Mouse (Mus musculus) heart, embryonic 12.5 days (tissue): ENCODE measurements around the gene Clmn. TPM values are rescaled to one million over a fixed set of nuclear protein-coding genes. Genes with fewer than 3 reads are reported as not detected.

Experiments used
- ATAC-seq: fragments of 200-750 bp; cut with Nextera tagmentation; 2 replicates; pipeline ENCODE4 v1.8.0; 2017; ENCODE audit warnings: moderate TSS enrichment, moderate library complexity; ENCODE audit not compliant: insufficient number of reproducible peaks, low FRiP score
- H3K27ac ChIP-seq: fragments of 300-500 bp; sonication (generic); 2 replicates; pipeline ENCODE4 v1.5.1; 2016; ENCODE audit warnings: mild to moderate bottlenecking, moderate library complexity; ENCODE audit not compliant: poor library complexity, severe bottlenecking
- H3K27me3 ChIP-seq: fragments of 300-500 bp; sonication (generic); replicated peaks from 2 replicates; pipeline ENCODE4 v1.6.1; 2016; ENCODE audit warnings: mild to moderate bottlenecking, moderate library complexity
- H3K36me3 ChIP-seq: fragments of 300-500 bp; sonication (generic); 2 replicates; pipeline ENCODE4 v1.6.1; 2016; ENCODE audit warnings: mild to moderate bottlenecking, moderate library complexity
- H3K4me1 ChIP-seq: fragments of 300-500 bp; sonication (generic); replicated peaks from 2 replicates; pipeline ENCODE4 v1.6.1; 2016; ENCODE audit warnings: mild to moderate bottlenecking
- H3K4me2 ChIP-seq: fragments of 300-500 bp; sonication (generic); 2 replicates; pipeline ENCODE4 v1.6.1; 2016; ENCODE audit warnings: mild to moderate bottlenecking, moderate library complexity
- H3K4me3 ChIP-seq: fragments of 300-500 bp; sonication (generic); 2 replicates; pipeline ENCODE4 v1.5.1; 2016; ENCODE audit warnings: mild to moderate bottlenecking
- H3K9ac ChIP-seq: fragments of 300-500 bp; sonication (generic); 2 replicates; pipeline ENCODE4 v1.6.1; 2016; ENCODE audit warnings: mild to moderate bottlenecking, moderate library complexity
- H3K9me3 ChIP-seq: fragments of 300-500 bp; sonication (generic); replicated peaks from 2 replicates; pipeline ENCODE4 v1.6.1; 2016; ENCODE audit warnings: mild to moderate bottlenecking, moderate library complexity
- WGBS: fragments of 180-500 bp; shearing (Covaris S2); methylation state at CpG from one replicate; pipeline ENCODE4 v1.1.7; 2016; 5-methylcytosine and 5-hydroxymethylcytosine counted together
- polyA plus RNA-seq: library from polyadenylated mRNA; unstranded; fragments of >200 nt; fragmentation: Nextera tagmentation; extraction: Ambion mirVana; gene quantifications from 2 replicates; pipeline ENCODE4 v1.2.1, GENCODE M21; 2016

Clmn gene
- polyA plus RNA-seq, 1 experiment from 2014 or later: 0.56 TPM

DNA sequence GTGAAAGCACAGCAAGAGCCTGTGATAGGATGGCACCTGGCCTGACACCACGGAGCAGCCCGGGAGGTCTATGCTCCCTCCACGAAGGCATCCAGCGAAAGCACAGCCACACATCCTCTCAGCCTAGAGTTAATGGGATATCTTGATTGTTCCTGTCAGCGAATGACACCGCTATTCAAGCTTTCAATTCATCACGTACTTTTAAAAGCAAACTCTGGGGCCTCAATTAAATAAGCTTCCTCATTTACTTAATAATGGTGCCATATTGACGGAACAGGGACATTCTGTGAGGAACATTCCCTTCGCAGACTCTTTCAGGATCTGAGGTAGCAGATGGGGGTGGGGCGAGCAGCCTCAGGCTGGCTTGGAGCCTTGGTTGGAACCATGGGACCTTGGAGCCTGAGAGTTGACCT is 14.7 kb upstream of the Clmn start:
- peaks cover 7% of the 10 kb centered on the region; the same call in 1 of the 2 replicates for H3K27me3 ChIP-seq
- 63% methylated on average over 10 of the region's 10 CpGs for WGBS
- peaks cover 10% of the 10 kb centered on the region; the same call in 1 of the 2 replicates for H3K9me3 ChIP-seq
- no peak for ATAC-seq
- no peak overlapping the region for H3K9ac ChIP-seq
- H3K4me3 ChIP-seq: no peak overlapping the region
- no peaks in the 10 kb centered on the region for H3K4me1 ChIP-seq
- no peak overlapping the region for H3K27ac ChIP-seq
- H3K36me3 ChIP-seq: no peaks in the 10 kb centered on the region
- no peak overlapping the region for H3K4me2 ChIP-seq

DNA sequence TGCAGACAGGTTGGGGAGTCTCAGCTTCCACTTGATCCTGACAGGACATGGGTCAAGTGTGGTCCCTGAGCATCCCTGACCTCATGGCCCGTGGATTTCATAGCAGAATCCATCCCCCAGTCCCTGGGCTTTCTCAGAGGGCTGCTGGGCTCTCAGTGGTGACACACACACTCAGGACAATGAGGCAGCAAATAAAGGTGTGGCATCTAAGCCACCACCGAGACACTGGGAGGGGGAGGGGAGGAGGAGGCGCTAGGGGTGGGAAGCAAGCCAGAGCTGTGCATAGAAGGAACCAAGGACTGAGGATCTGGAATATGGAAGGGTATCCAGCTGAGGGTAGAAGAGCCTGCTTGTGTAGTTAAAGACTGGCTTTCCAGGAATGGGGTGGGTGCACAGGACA is 11.2 kb upstream of the Clmn start:
- no peak for ATAC-seq
- Histone ChIP-seq H3K9ac (no peak overlapping the region), H3K36me3 (no peaks in the 10 kb centered on the region), H3K27me3 (peaks cover 7% of the 10 kb centered on the region; the same call in 1 of the 2 replicates), H3K27ac (no peak overlapping the region), H3K4me2 (no peak overlapping the region), H3K9me3 (peaks cover 9% of the 10 kb centered on the region; the same call in 1 of the 2 replicates), H3K4me3 (no peak overlapping the region), H3K4me1 (no peaks in the 10 kb centered on the region)
- 42% methylated on average over 3 of the region's 3 CpGs for WGBS

DNA sequence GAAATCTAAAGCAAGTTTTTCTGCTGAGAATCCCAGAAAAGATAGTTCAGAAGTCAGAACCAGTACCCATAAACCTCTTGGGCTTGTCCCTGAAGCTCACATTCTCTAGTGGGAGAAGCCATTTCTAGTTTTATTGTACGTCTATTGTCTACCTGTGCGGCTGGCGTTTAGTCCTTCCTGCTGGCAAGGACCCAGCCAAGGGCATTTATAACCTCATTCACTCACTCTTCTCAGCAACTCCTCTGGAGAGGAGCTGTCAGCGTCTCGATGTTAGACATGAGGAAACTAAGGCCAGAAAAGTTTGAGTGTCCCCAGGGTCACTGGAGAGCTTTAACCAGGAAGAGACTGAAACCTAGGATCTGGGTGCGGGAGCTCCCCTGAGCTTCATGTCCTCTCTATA is 7.1 kb upstream of the Clmn start:
- Histone ChIP-seq H3K4me2 (no peak overlapping the region), H3K4me3 (no peak overlapping the region), H3K27ac (no peak overlapping the region), H3K4me1 (no peaks in the 10 kb centered on the region), H3K9me3 (0 out of 2 replicates have a peak, but pooled peaks cover 5% of the 10 kb centered on the region), H3K9ac (no peak overlapping the region), H3K36me3 (no peaks in the 10 kb centered on the region), H3K27me3 (peaks cover 7% of the 10 kb centered on the region; the same call in 1 of the 2 replicates)
- ATAC-seq: no peak
- 80% methylated on average over 6 of the region's 6 CpGs for WGBS

DNA sequence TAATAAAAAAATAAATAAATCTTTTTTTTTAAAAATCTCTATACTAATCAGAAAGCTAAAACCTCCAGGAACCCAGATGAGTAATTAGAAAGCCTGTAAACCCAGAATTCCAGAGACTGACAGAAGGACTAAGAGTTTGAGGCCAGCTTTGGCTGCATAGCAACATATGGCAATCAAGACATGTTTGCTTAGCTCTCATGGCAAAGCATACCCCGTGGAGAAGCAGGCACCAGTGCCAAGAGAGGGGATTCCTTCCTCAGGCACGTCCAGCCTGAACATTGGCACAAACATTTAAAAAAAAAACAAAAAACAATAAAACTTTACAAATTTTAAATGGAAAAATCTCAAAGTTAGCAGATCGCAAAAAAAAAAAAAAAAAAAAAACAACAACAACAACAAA is 4.9 kb upstream of the Clmn start:
- Histone ChIP-seq H3K27ac (no peak overlapping the region), H3K4me3 (no peak overlapping the region), H3K27me3 (no peaks in the 10 kb centered on the region), H3K4me1 (peaks cover 4% of the 10 kb centered on the region; the same call in 1 of the 2 replicates), H3K36me3 (no peaks in the 10 kb centered on the region), H3K9me3 (0 out of 2 replicates have a peak, but pooled peaks cover 5% of the 10 kb centered on the region), H3K9ac (no peak overlapping the region), H3K4me2 (no peak overlapping the region)
- 81% methylated on average over 3 of the region's 3 CpGs for WGBS
- ATAC-seq: no peak

DNA sequence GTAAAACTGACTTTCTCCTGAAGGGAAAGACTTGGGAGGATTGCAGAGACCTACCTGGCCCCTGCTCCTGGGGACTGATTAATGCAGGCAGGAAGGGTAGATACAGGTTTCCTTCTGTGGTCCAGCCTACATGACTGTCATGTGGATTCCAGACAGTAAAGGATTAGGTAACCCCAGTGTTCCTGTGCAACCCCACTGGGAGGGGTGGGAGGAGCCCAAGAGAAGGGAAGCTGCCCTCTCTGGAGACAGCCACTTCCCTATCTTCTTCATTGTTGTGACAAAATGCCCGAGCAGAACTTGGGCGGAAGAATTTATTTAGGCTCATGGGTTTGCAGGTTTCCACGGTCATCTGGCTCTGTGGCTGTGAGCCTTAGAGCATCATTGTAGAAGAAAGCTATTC is 3.6 kb upstream of the Clmn start:
- Histone ChIP-seq H3K4me1 (peaks cover 4% of the 10 kb centered on the region; the same call in 1 of the 2 replicates), H3K27ac (no peak overlapping the region)
- 64% methylated on average over 3 of the region's 3 CpGs for WGBS

DNA sequence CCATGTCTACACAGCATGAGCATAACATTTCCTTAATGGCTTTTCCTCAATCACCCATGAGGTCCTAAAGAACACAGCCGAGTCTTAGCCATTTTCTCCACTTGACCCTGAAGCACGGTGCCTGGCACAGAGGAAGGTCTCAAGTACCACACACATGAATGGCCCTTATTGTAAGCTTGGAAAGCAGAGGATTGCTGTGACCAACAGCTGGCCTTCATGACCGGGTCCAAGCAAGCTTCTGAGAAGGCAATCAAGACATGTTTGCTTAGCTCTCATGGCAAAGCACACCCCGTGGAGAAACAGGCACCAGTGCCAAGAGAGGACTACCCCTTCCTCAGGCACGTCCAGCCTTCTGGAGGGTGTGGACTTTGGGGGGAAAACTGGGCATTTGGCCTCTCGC is 3.0 kb upstream of the Clmn start:
- Histone ChIP-seq H3K36me3 (no peaks in the 10 kb centered on the region), H3K9ac (no peak overlapping the region), H3K4me3 (no peak overlapping the region), H3K4me1 (peaks cover 4% of the 10 kb centered on the region; the same call in 1 of the 2 replicates), H3K27me3 (no peaks in the 10 kb centered on the region; the same call in 1 of the 2 replicates), H3K4me2 (no peak overlapping the region), H3K9me3 (no peaks in the 10 kb centered on the region), H3K27ac (no peak overlapping the region)
- 73% methylated on average over 6 of the region's 6 CpGs for WGBS
- no peak for ATAC-seq

More for the DNA sequence above, 3.6 kb upstream of the Clmn start:
- H3K9me3 ChIP-seq: no peaks in the 10 kb centered on the region
- no peak overlapping the region for H3K4me3 ChIP-seq
- no peak overlapping the region for H3K9ac ChIP-seq
- no peak for ATAC-seq
- H3K4me2 ChIP-seq: no peak overlapping the region
- no peaks in the 10 kb centered on the region for H3K36me3 ChIP-seq
- no peaks in the 10 kb centered on the region; the same call in 1 of the 2 replicates for H3K27me3 ChIP-seq

DNA sequence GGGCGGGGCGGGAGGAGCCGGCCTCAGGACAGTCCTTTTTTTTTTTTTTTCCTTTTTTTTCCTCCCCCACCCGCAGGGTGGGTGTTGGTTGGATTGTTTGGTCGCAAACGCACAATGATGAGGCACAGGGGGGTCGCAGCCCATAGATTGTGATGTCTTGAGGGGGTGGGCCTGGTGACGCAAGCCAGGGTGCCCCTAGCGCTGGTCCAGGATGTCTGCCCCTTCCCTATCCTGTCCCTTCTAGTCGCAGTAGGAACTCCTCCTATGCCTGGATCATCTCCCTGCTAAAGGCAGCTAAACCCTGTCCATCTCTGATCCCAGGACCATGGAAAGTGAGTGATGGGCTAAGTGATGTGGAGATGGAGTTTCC is 275 bp upstream of the Clmn start:
- 0 out of 2 replicates have a peak, but pooled peaks have one; percentile 19 for ATAC-seq
- 0% methylated on average over 10 of the region's 10 CpGs for WGBS
- Histone ChIP-seq H3K9me3 (no peaks in the 10 kb centered on the region), H3K4me3 (peak overlapping the region; percentile 84), H3K9ac (peak overlapping the region; percentile 85; the same call in 1 of the 2 replicates), H3K4me2 (peak overlapping the region; percentile 100), H3K27ac (no peak overlapping the region), H3K36me3 (no peaks in the 10 kb centered on the region), H3K4me1 (peaks cover 4% of the 10 kb centered on the region; the same call in 1 of the 2 replicates), H3K27me3 (no peaks in the 10 kb centered on the region; the same call in 1 of the 2 replicates)

DNA sequence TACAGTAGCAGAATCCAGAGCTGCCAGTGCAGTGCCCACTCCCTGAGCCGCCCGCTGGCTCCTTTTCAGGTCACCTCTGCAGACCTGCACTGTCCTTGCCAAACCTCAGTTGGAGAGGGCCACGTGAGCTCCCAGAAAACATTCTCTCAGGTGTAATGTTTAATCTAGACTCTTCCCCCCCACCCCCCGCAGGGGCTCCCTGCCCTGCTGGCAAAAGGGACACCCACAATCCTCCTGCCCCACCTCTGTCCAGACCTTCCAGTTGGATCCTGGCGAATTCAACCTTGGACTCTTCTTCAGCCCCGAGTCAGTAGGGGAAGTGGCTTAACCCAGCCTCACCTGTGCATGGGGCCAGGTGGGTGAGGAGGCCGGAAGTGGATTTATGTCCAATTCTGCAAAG is 1.2 kb downstream of the Clmn start:
- H3K27ac ChIP-seq: no peak overlapping the region
- no peak overlapping the region for H3K9ac ChIP-seq
- WGBS: 70% methylated on average over 7 of the region's 7 CpGs
- peaks cover 4% of the 10 kb centered on the region; the same call in 1 of the 2 replicates for H3K4me1 ChIP-seq
- H3K36me3 ChIP-seq: no peaks in the 10 kb centered on the region
- no peaks in the 10 kb centered on the region for H3K9me3 ChIP-seq
- H3K4me3 ChIP-seq: no peak overlapping the region
- ATAC-seq: no peak
- H3K27me3 ChIP-seq: no peaks in the 10 kb centered on the region; the same call in 1 of the 2 replicates
- 0 out of 2 replicates have a peak overlapping the region, but pooled peaks have one; percentile 100 for H3K4me2 ChIP-seq

DNA sequence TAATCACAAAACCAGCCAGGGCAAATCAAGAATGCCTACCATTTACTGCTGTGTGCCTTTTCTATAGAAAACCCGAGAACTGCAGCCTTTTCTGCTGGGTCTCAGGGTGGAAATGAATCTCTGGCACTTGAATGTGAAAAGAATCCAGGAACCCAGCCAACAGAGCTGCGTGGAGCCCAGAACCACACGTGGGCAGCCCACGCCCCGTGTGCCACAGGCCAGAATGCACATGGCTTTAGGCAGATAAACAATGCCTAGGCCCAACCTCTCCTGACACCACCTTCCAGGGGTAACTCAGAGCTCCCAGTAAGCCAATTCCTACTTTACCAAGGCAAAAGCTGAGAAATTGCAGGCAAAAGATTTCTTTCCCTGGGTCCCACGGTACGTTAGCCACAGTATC is 5.7 kb downstream of the Clmn start:
- H3K27me3 ChIP-seq: no peaks in the 10 kb centered on the region; the same call in 1 of the 2 replicates
- H3K4me2 ChIP-seq: no peak overlapping the region
- H3K4me3 ChIP-seq: no peak overlapping the region
- no peaks in the 10 kb centered on the region for H3K9me3 ChIP-seq
- H3K36me3 ChIP-seq: no peaks in the 10 kb centered on the region
- no peak for ATAC-seq
- H3K4me1 ChIP-seq: no peaks in the 10 kb centered on the region; the same call in 1 of the 2 replicates
- WGBS: 82% methylated on average over 7 of the region's 7 CpGs
- H3K27ac ChIP-seq: no peak overlapping the region
- H3K9ac ChIP-seq: no peak overlapping the region

DNA sequence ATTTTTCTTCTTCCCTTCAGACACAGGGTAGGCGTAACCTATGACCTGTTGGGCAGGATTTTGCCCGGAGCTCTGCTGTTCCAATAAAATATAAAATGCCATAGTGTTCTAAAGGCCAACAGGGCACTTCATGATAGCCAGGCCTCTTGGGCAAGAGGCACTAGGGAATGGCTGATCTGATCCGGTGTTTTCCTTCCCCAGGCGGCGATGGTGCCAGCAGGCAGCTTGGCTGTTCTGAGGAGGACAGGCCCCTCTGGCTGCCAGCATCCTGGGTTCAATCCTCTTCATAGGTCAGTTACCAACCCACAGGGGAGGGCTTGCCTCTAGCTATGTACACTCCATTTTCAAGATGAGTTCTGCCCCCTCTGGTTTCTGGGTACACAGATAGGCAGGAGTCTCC is 6.1 kb downstream of the Clmn start:
- H3K27ac ChIP-seq: no peak overlapping the region
- H3K4me3 ChIP-seq: no peak overlapping the region
- 81% methylated on average over 5 of the region's 5 CpGs for WGBS
- no peaks in the 10 kb centered on the region for H3K36me3 ChIP-seq
- H3K4me1 ChIP-seq: no peaks in the 10 kb centered on the region
- H3K9ac ChIP-seq: no peak overlapping the region
- no peaks in the 10 kb centered on the region; the same call in 1 of the 2 replicates for H3K27me3 ChIP-seq
- ATAC-seq: no peak
- no peak overlapping the region for H3K4me2 ChIP-seq
- no peaks in the 10 kb centered on the region for H3K9me3 ChIP-seq

DNA sequence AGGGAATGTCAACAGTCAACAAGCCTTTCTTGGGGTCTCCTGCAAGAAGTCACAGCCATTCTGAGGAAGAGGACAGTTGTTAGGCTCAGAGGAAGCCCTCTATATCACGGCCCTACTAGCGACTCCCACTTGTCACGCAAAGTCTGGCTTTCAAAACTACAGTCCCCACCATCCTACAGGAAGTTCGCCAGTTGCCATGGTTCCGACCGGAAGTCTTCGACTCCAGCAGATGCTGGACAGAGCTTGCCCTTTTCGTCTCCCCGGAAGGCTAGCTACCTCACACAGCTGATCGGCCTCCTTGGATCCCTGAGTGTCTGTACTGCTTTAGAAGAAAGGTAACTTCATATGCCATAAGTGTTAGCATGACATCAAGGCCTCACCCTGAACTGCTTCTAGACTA is 7.3 kb downstream of the Clmn start:
- WGBS: 76% methylated on average over 10 of the region's 10 CpGs
- H3K4me1 ChIP-seq: no peaks in the 10 kb centered on the region
- no peak overlapping the region for H3K4me2 ChIP-seq
- no peaks in the 10 kb centered on the region for H3K27me3 ChIP-seq
- no peaks in the 10 kb centered on the region for H3K36me3 ChIP-seq
- no peak overlapping the region for H3K9ac ChIP-seq
- ATAC-seq: no peak
- H3K27ac ChIP-seq: no peak overlapping the region
- H3K4me3 ChIP-seq: no peak overlapping the region
- H3K9me3 ChIP-seq: no peaks in the 10 kb centered on the region

DNA sequence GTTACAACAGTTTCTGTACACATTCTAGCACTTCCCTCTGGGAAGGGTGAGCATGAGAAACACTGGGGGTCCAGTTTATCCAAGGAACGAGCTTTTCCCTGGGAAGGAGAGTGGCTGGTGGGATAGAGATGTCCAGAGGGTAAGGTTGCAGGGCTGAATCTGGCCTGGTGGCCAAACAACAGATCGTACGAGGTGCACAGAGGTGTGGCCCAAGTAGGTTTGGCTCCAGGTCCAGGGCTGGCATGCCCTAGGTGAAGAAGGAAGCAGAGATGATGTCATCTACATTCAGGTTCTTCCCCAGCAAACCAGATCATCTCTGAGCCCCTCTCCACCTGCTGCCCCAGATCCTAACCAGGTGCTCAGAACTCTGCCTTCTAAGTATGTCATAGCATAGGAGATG is 8.3 kb downstream of the Clmn start:
- no peak for ATAC-seq
- no peak overlapping the region for H3K4me2 ChIP-seq
- 71% methylated on average over 3 of the region's 3 CpGs for WGBS

More for the DNA sequence above, 8.3 kb downstream of the Clmn start:
- H3K9ac ChIP-seq: no peak overlapping the region
- no peak overlapping the region for H3K27ac ChIP-seq
- H3K4me1 ChIP-seq: peaks cover 10% of the 10 kb centered on the region
- no peaks in the 10 kb centered on the region for H3K9me3 ChIP-seq
- no peaks in the 10 kb centered on the region for H3K27me3 ChIP-seq
- no peaks in the 10 kb centered on the region for H3K36me3 ChIP-seq
- no peak overlapping the region for H3K4me3 ChIP-seq
